Mouse (Mus musculus) Patski (cell line): Measurements from ENCODE around the gene Mrvi1. TPM values are rescaled to one million over a fixed set of nuclear protein-coding genes. Genes with fewer than 3 reads are reported as not detected.
"Not testable (repeated sequence)": the region's sequence is repeated elsewhere in the genome, so short reads cannot be mapped to it uniquely, and the experiment has no call there.

ENCODE experiments used
- ATAC-seq: fragments of 100-300 bp; one replicate; pipeline ENCODE4 v1.8.0; 2021
- CTCF ChIA-PET: fragments of 350-600 bp; sonication (Branson Sonifier 250); formaldehyde crosslinking; loops from one replicate; lab custom pipeline; 2022; ENCODE audit warnings: inconsistent platforms; lab: Charles Lee
- POLR2A ChIA-PET: fragments of 350-600 bp; sonication (Branson Sonifier 250); formaldehyde crosslinking; loops from one replicate; lab custom pipeline; 2022; ENCODE audit warnings: antibody characterized with exemption, inconsistent platforms; lab: Charles Lee
- DNase-seq: peaks from one replicate; pipeline ENCODE4 v3.0.0-alpha.2; 2011; ENCODE audit warnings: low read depth, low spot score
- H3K27me3 ChIP-seq: fragments of 371-371 bp; one replicate; pipeline ENCODE4 v1.5.1; 2021
- CTCF ChIP-seq: fragments of 100-300 bp; IDR thresholded peaks from one replicate; pipeline ENCODE4 v1.5.1; 2021
- in situ Hi-C: fragments of 300-500 bp; cut with MboI; formaldehyde crosslinking; loops from 3 replicates; pipeline ENCODE4 v1.11.1; 2018; ENCODE audit warnings: low pct_unique_long_range_greater_than_20kb, mixed read lengths
- polyA plus RNA-seq: library from polyadenylated mRNA; unstranded; gene quantifications from one replicate; pipeline ENCODE4 v1.2.3, GENCODE M21; 2021

Mrvi1 gene
- polyA plus RNA-seq, 1 experiment from 2014 or later: 0.51 TPM

DNA sequence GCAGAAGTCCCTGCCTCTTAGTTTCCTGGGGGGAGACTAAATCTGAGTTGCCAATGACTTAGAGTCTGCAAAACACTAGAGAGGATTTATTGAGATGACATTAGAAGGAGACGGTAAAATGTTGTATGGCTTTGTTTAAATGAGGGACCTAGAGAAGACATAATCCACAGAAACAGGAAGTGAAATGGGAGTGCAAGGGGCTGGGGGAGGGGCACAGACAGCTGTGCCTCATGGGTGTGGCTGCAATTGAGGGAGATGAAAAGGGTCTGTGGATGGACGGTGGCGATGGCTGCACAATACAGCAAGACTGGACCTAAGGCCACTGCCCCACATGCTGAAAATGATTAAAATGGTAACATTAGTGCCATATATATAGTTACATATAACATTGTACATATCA lies 62.5 kb downstream of the Mrvi1 start:
- no peaks in the 10 kb centered on the region for H3K27me3 ChIP-seq
- POLR2A ChIA-PET: no interaction called here
- CTCF ChIA-PET: no interaction called here
- in situ Hi-C loops: no loop called here
- no peak for ATAC-seq
- no peak for TF ChIP-seq CTCF
- no peak for DNase-seq

DNA sequence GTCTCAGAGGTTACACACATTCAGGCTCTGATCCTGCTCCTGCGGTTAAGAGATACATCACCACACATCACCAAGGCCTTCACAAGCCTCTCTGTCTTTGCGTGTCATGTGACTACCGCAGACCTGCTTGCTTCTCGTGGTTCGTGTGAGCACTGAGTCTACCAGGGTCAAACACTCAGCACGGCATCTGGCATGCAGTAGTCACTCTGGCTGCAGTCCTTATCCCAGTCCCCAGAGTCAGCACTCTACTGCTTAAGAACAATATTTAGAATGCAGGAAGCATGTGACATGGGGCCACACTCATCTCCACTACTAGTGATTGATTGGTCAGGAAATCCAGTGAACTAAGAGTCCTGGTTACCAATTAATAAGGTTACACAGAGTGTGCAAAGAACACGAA lies 66.3 kb downstream of the Mrvi1 start:
- no peak for ATAC-seq
- H3K27me3 ChIP-seq: no peaks in the 10 kb centered on the region
- in situ Hi-C loops: no loop called here
- no peak for DNase-seq
- POLR2A ChIA-PET: no interaction called here
- no peak for TF ChIP-seq CTCF
- CTCF ChIA-PET: no interaction called here

DNA sequence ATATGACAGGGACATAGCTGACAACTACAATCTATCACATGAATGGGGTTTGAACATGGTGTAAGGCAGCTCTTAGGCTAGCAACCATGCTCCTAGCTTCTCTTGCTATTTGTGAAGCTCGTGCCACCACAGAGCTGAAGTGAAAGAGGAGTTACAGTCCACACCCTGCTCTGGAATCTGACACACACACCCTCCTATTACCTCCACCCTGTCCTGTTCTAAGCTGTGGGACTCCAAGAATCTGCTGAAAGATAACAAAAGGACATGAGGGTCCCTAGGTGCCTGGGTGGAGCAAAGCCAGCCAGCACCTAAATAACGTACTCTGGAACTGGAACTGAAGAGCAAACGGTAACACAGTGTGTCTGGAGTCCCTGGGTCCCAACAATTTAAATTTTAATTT lies 67.7 kb downstream of the Mrvi1 start:
- ChIA-PET CTCF (interaction anchor here (1.4 kb wide), 1 partner anchor 97 kb away, joined by 4 read pairs; no protein-coding TSS in a partner anchor), POLR2A (no interaction called here)
- in situ Hi-C loops: no loop called here
- DNase-seq (no peak), ATAC-seq (no peak)
- peaks cover 3% of the 10 kb centered on the region for H3K27me3 ChIP-seq
- TF ChIP-seq CTCF: no peak

DNA sequence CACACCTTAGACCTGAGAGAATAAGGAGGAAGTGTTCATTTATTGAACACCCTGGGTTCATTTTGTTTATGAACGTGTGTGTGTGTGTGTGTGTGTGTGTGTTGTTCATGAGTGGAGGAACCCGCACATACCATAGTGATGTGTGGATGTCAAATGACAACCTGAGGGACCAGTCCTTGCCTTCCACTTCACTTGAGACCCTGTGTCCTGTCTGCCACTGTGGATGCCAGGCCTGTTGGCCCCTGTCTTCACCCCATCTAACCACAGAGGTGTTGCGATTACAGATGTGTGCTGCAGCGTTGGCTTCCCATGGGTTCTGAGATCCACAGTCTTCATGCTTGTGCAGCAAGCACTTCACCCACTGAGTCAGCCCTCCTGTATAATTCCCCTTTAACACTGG lies 68.5 kb downstream of the Mrvi1 start:
- CTCF ChIA-PET: interaction anchor here (1.4 kb wide), 1 partner anchor 96 kb away, joined by 4 read pairs; no protein-coding TSS in a partner anchor
- ATAC-seq: no peak

DNA sequence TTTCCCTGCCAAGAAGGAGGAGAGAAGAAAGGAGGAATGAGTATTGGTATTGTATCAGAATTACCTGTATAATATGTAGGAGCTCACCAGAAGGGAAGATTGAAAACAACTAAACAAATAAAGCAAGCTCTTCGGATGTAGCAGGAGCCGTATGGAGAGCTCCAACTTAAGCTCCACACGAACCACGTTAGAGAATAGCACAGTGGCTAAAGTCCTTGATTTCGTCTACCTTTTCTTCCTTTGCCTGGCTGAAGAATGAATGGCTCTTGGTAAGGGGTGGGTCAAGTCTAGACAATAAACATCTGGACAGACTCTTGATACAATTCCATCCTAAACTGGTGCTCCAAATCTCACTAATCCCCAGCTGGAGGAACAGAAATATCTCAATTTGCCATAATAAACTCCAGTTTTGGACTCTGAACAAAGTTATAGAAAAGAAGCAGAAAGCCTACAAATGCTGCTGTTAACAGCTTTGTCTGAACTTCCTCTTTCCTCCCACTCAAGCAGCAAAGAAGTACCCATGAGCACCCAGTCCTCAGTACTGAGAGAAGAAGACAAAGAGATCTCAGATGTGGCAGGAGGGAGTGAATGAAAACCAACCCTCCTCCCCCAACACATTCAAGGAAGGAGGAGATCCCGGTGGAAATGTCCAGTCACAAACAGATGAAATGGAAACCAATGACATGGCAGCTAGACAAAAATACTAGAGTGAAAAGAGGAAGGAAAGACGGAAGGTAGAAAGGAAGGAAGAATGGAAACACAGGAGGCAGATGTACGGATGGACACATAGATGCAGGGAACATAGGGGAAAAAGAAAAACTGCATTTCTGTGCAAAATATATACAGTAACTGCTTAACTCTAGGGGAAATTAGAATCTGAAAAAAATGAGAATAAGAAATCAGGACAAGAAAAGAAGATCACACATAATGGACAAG lies 73.8 kb downstream of the Mrvi1 start:
- peaks cover 11% of the 10 kb centered on the region for H3K27me3 ChIP-seq
- ATAC-seq (no peak), DNase-seq (no peak)
- TF ChIP-seq CTCF: no peak
- ChIA-PET CTCF (interaction anchor here (0.9 kb wide), 1 partner anchor 27 kb away, joined by 3 read pairs; no protein-coding TSS in a partner anchor), POLR2A (no interaction called here)
- in situ Hi-C loops: no loop called here

More for the DNA sequence above, 68.5 kb downstream of the Mrvi1 start:
- H3K27me3 ChIP-seq: peaks cover 7% of the 10 kb centered on the region
- TF ChIP-seq CTCF: no peak
- POLR2A ChIA-PET: no interaction called here
- in situ Hi-C loops: no loop called here
- no peak for DNase-seq

DNA sequence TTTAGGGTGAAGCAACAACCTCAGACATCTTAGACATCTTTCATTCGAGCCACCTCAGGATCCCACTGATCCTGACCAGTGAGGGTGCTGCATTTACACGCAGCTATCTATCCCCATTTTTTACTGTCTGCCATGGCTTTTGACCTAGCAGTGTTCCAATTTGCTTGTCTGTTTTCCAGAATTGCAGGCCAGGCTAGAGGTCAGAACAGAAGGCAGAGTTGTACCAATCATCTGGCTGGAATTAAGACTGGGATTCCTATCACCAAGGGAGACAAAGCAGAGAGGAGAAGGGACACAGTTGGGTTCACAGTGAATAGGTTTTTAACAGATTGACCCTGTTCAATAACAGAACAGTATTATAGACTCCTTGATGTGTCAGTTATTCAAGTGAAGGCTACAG lies 75.7 kb downstream of the Mrvi1 start:
- TF ChIP-seq CTCF: no peak
- H3K27me3 ChIP-seq: peaks cover 11% of the 10 kb centered on the region
- DNase-seq (no peak), ATAC-seq (no peak)
- CTCF ChIA-PET: no interaction called here
- POLR2A ChIA-PET: no interaction called here
- in situ Hi-C loops: no loop called here

DNA sequence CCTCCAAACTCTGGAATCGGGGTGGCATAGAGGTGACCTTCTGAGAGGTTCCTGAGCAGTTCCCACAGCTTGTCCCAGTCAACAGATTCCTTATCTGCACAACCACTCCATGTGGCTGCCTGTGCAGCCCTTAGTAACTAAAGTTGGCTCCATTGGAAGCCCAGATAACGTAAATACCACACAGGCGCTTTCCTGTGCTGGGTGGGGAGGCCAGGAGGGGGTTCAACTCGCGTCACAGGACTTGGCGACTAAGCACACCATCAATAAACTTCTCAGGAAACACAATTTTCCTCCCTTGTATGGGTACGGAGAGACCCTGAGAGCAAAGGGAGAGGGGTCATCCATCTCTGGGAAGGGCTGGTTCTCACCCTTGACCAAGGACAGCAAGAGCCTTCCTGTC lies 79.0 kb downstream of the Mrvi1 start:
- peaks cover 2% of the 10 kb centered on the region for H3K27me3 ChIP-seq
- DNase-seq: no peak
- no peak for TF ChIP-seq CTCF
- ATAC-seq: no peak
- in situ Hi-C loops: no loop called here
- CTCF ChIA-PET: no interaction called here
- POLR2A ChIA-PET: no interaction called here

DNA sequence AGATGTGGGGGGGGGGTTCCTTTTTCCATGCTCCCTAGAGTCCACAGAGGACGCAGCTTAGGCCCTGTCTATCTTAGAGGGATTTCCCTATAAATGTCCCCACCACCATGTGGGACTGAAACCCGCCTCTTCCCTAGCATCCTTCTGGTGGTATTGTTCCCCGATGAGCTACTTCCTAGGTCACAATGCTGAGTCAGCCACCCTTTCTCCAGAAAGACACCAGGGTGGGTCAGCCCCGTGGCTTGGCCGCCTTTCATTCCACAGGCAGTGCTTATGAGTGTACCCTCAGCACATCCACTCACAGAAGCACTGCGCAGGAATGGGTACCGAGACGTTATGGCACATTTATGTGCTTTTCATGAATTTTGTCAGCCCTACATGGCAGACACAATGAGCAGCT lies 85.1 kb downstream of the Mrvi1 start:
- no peak for TF ChIP-seq CTCF
- ChIA-PET CTCF (no interaction called here), POLR2A (no interaction called here)
- H3K27me3 ChIP-seq: no peaks in the 10 kb centered on the region
- in situ Hi-C loops: no loop called here
- ATAC-seq: no peak
- DNase-seq: no peak

DNA sequence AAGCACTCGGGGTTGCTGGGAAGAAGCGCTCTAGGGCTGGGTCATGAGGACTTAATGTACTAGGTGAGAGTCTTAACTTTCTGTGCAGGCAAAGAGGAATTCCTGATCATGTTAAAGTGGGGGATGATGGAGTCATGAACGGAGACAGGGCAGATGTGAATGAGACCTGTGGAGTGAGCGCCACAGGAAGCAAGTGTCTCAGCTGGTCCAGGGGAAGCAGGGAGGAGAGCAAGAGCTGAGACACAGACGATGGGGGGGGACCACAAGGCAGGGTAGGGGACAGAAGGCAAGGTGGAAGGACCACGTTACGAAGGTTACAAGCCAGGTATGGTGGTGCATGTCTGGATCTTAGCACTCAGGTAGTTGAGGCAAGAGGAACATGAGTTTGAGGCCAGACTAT lies 85.8 kb downstream of the Mrvi1 start:
- ChIA-PET POLR2A (no interaction called here), CTCF (no interaction called here)
- no peak for ATAC-seq
- in situ Hi-C loops: no loop called here
- no peak for TF ChIP-seq CTCF
- H3K27me3 ChIP-seq: no peaks in the 10 kb centered on the region
- DNase-seq: no peak

DNA sequence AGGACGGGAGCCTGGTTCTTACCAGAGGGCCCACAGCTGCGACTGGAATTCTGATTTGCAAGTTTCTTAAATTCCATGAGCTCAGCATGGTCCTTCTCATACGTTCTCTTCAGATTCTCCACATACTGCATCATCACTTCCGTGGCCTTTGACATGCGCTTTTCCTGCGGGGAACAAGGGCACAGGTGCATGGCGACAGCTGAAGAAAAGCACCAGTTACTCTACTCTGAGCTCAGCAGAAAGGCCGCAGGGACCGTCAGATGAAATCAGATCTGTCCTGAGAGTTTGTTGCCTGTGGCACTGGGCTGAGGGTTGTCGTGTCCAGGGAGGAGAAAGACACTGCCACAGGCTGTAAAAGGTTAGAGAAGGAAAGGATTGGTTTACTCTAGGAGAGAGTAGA lies 86.5 kb downstream of the Mrvi1 start:
- H3K27me3 ChIP-seq, ATAC-seq, DNase-seq, POLR2A ChIA-PET, in situ Hi-C loops, CTCF ChIA-PET: not testable (repeated sequence)

DNA sequence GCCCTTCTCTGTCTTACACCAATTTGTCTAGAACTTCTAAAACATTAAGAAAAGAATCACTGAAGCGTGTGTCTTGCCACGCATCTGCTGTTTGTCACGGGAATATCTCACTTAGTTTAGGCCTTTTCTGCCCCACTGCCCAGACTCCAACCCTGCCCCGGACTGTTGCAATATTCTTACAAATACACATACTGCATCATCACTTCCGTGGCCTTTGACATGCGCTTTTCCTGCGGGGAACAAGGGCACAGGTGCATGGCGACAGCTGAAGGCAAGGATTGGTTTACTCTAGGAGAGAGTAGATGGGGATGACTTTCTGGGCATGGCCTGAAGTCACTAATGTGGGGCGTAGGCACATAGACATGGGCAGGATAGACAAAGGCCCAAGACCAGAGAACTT lies 87.6 kb downstream of the Mrvi1 start:
- POLR2A ChIA-PET: no interaction called here
- no peaks in the 10 kb centered on the region for H3K27me3 ChIP-seq
- in situ Hi-C loops: no loop called here
- no peak for TF ChIP-seq CTCF
- ATAC-seq: no peak
- CTCF ChIA-PET: no interaction called here
- DNase-seq: no peak
